Mouse (Mus musculus) limb, embryonic 11.5 days (tissue): ENCODE data around the gene Dlk2. TPM values are rescaled to one million over a fixed set of nuclear protein-coding genes. Genes with fewer than 3 reads are reported as not detected.

Experiments used
- ATAC-seq: fragments of 200-750 bp; cut with Nextera tagmentation; 2 replicates; pipeline ENCODE4 v1.8.0; 2017; ENCODE audit warnings: low read depth; ENCODE audit not compliant: insufficient number of reproducible peaks, low FRiP score, low TSS enrichment
- DNase-seq: peaks from one replicate; pipeline ENCODE4 v3.0.0-alpha.2; 2015; ENCODE audit warnings: low spot score
- H3K27ac ChIP-seq: fragments of 300-500 bp; sonication (generic); replicated peaks from 2 replicates; pipeline ENCODE4 v1.5.1; 2014; ENCODE audit warnings: low read depth, mild to moderate bottlenecking, low read length
- H3K27me3 ChIP-seq: fragments of 300-500 bp; sonication (generic); 2 replicates; pipeline ENCODE4 v1.6.1; 2014; ENCODE audit warnings: mild to moderate bottlenecking, low read length, mixed read lengths; ENCODE audit not compliant: control insufficient read depth, insufficient read depth
- H3K36me3 ChIP-seq: fragments of 300-500 bp; sonication (generic); 2 replicates; pipeline ENCODE4 v1.6.1; 2014; ENCODE audit warnings: mild to moderate bottlenecking, low read length, moderate library complexity, mixed read lengths; ENCODE audit not compliant: control insufficient read depth, insufficient read depth
- H3K4me1 ChIP-seq: fragments of 300-500 bp; sonication (generic); 2 replicates; pipeline ENCODE4 v1.6.1; 2014; ENCODE audit warnings: low read length, mixed read lengths; ENCODE audit not compliant: control insufficient read depth, insufficient read depth
- H3K4me2 ChIP-seq: fragments of 300-500 bp; sonication (generic); 2 replicates; pipeline ENCODE4 v1.6.1; 2014; ENCODE audit warnings: low read depth, mild to moderate bottlenecking, moderate library complexity; ENCODE audit not compliant: severe bottlenecking
- H3K4me3 ChIP-seq: fragments of 300-500 bp; sonication (generic); 2 replicates; pipeline ENCODE4 v1.5.1; 2014; ENCODE audit warnings: low read depth, low read length
- H3K9ac ChIP-seq: fragments of 300-500 bp; sonication (generic); 2 replicates; pipeline ENCODE4 v1.6.1; 2014; ENCODE audit warnings: mild to moderate bottlenecking, low read length
- H3K9me3 ChIP-seq: fragments of 300-500 bp; sonication (generic); 2 replicates; pipeline ENCODE4 v1.6.1; 2016; ENCODE audit warnings: low read length; ENCODE audit not compliant: control insufficient read depth
- WGBS: fragments of 180-500 bp; shearing (Covaris S2); extraction: QIAGEN DNeasy Blood & Tissue Kit; methylation state at CpG from one replicate; pipeline ENCODE4 v1.1.7; 2014; 5-methylcytosine and 5-hydroxymethylcytosine counted together
- polyA plus RNA-seq: library from polyadenylated mRNA; unstranded; fragments of >200 nt; fragmentation: Nextera tagmentation; extraction: Ambion mirVana; gene quantifications from 2 replicates; pipeline ENCODE4 v1.2.1, GENCODE M21; 2014

Gene Dlk2
- polyA plus RNA-seq, 1 experiment from 2014 or later: 1.1 TPM

- 29% methylated on average over 6 of the region's 6 CpGs for WGBS
- no peak for DNase-seq
- H3K36me3 ChIP-seq: peaks cover 29% of the 10 kb centered on the region
- H3K27me3 ChIP-seq: peaks cover 14% of the 10 kb centered on the region
- peaks cover 4% of the 10 kb centered on the region; the same call in 1 of the 2 replicates for H3K4me1 ChIP-seq
- no peak overlapping the region for H3K9ac ChIP-seq
- H3K9me3 ChIP-seq: 0 out of 2 replicates have a peak, but pooled peaks cover 4% of the 10 kb centered on the region
- H3K4me2 ChIP-seq: no peak overlapping the region
- no peak overlapping the region for H3K4me3 ChIP-seq
- ATAC-seq: no peak
- H3K27ac ChIP-seq: no peak overlapping the region
Observed at GRCm38 (mm10) chr17:46255147-46255546, 42.1 kb upstream of the Dlk2 start.

- no peak overlapping the region for H3K4me2 ChIP-seq
- H3K9ac ChIP-seq: no peak overlapping the region
- H3K4me3 ChIP-seq: no peak overlapping the region
- H3K9me3 ChIP-seq: 0 out of 2 replicates have a peak, but pooled peaks cover 4% of the 10 kb centered on the region
- no peak for DNase-seq
- no peak overlapping the region for H3K27ac ChIP-seq
- peaks cover 14% of the 10 kb centered on the region for H3K27me3 ChIP-seq
- H3K4me1 ChIP-seq: peaks cover 4% of the 10 kb centered on the region; the same call in 1 of the 2 replicates
- WGBS: 89% methylated on average over 30 of the region's 30 CpGs
- H3K36me3 ChIP-seq: peaks cover 23% of the 10 kb centered on the region
- ATAC-seq: no peak
Observed at GRCm38 (mm10) chr17:46258279-46259053, 38.8 kb upstream of the Dlk2 start.

GRCm38 (mm10) chr17:46259675-46260074 is 37.5 kb upstream of the Dlk2 start:
- Histone ChIP-seq H3K4me2 (no peak overlapping the region), H3K27ac (no peak overlapping the region), H3K9ac (no peak overlapping the region), H3K36me3 (peaks cover 30% of the 10 kb centered on the region), H3K27me3 (peaks cover 7% of the 10 kb centered on the region), H3K4me3 (no peak overlapping the region), H3K9me3 (0 out of 2 replicates have a peak, but pooled peaks cover 4% of the 10 kb centered on the region), H3K4me1 (no peaks in the 10 kb centered on the region)
- WGBS: 93% methylated on average over 17 of the region's 17 CpGs
- ATAC-seq (no peak), DNase-seq (no peak)

GRCm38 (mm10) chr17:46262201-46262694 is 35.0 kb upstream of the Dlk2 start:
- DNase-seq (no peak), ATAC-seq (no peak)
- 89% methylated on average over 5 of the region's 5 CpGs for WGBS
- Histone ChIP-seq H3K27me3 (no peaks in the 10 kb centered on the region), H3K9me3 (no peaks in the 10 kb centered on the region), H3K4me3 (no peak overlapping the region), H3K27ac (no peak overlapping the region), H3K9ac (no peak overlapping the region), H3K4me1 (0 out of 2 replicates have a peak, but pooled peaks cover 3% of the 10 kb centered on the region), H3K4me2 (no peak overlapping the region), H3K36me3 (peaks cover 31% of the 10 kb centered on the region)

GRCm38 (mm10) chr17:46265502-46265901 is 31.7 kb upstream of the Dlk2 start:
- ATAC-seq: no peak
- DNase-seq: no peak
- 75% methylated on average over 12 of the region's 12 CpGs for WGBS
- Histone ChIP-seq H3K4me1 (0 out of 2 replicates have a peak, but pooled peaks cover 3% of the 10 kb centered on the region), H3K4me2 (no peak overlapping the region), H3K9ac (no peak overlapping the region), H3K27ac (no peak overlapping the region), H3K9me3 (no peaks in the 10 kb centered on the region), H3K36me3 (peaks cover 20% of the 10 kb centered on the region), H3K4me3 (no peak overlapping the region), H3K27me3 (no peaks in the 10 kb centered on the region)

GRCm38 (mm10) chr17:46265918-46266618 is 31.2 kb upstream of the Dlk2 start:
- 0 out of 2 replicates have a peak, but pooled peaks cover 3% of the 10 kb centered on the region for H3K4me1 ChIP-seq
- H3K9ac ChIP-seq: no peak overlapping the region
- WGBS: 26% methylated on average over 14 of the region's 14 CpGs
- peak; percentile 90 for DNase-seq
- no peak for ATAC-seq
- H3K27ac ChIP-seq: no peak overlapping the region
- no peak overlapping the region for H3K4me2 ChIP-seq
- H3K27me3 ChIP-seq: no peaks in the 10 kb centered on the region
- no peaks in the 10 kb centered on the region for H3K9me3 ChIP-seq
- no peak overlapping the region for H3K4me3 ChIP-seq
- peaks cover 26% of the 10 kb centered on the region for H3K36me3 ChIP-seq

- peaks cover 28% of the 10 kb centered on the region for H3K36me3 ChIP-seq
- 55% methylated on average over 6 of the region's 6 CpGs for WGBS
- no peak overlapping the region for H3K9ac ChIP-seq
- H3K9me3 ChIP-seq: no peaks in the 10 kb centered on the region
- 0 out of 2 replicates have a peak, but pooled peaks cover 3% of the 10 kb centered on the region for H3K4me1 ChIP-seq
- H3K4me3 ChIP-seq: no peak overlapping the region
- no peaks in the 10 kb centered on the region for H3K27me3 ChIP-seq
- DNase-seq (no peak), ATAC-seq (no peak)
- H3K4me2 ChIP-seq: no peak overlapping the region
- H3K27ac ChIP-seq: no peak overlapping the region
Observed at GRCm38 (mm10) chr17:46266986-46267385, 30.2 kb upstream of the Dlk2 start.

- peaks cover 28% of the 10 kb centered on the region for H3K36me3 ChIP-seq
- H3K9ac ChIP-seq: no peak overlapping the region
- ATAC-seq: no peak
- H3K27me3 ChIP-seq: no peaks in the 10 kb centered on the region
- DNase-seq: no peak
- H3K4me2 ChIP-seq: no peak overlapping the region
- no peak overlapping the region for H3K27ac ChIP-seq
- no peaks in the 10 kb centered on the region for H3K9me3 ChIP-seq
- 82% methylated on average over 7 of the region's 7 CpGs for WGBS
- 0 out of 2 replicates have a peak, but pooled peaks cover 3% of the 10 kb centered on the region for H3K4me1 ChIP-seq
- no peak overlapping the region for H3K4me3 ChIP-seq
Observed at GRCm38 (mm10) chr17:46267511-46267910, 29.7 kb upstream of the Dlk2 start.
